Mouse (Mus musculus): ENCODE measurements at regions not wholly inside any gene's neighbourhood (a gene's known extent, or its start where the extent isn't known, plus 50 kb on each side); places are given as distances from the start of the nearest gene placed in this dataset.
"Not testable (repeated sequence)": the region's sequence is repeated elsewhere in the genome, so short reads cannot be mapped to it uniquely, and the experiment has no call there.

DNA sequence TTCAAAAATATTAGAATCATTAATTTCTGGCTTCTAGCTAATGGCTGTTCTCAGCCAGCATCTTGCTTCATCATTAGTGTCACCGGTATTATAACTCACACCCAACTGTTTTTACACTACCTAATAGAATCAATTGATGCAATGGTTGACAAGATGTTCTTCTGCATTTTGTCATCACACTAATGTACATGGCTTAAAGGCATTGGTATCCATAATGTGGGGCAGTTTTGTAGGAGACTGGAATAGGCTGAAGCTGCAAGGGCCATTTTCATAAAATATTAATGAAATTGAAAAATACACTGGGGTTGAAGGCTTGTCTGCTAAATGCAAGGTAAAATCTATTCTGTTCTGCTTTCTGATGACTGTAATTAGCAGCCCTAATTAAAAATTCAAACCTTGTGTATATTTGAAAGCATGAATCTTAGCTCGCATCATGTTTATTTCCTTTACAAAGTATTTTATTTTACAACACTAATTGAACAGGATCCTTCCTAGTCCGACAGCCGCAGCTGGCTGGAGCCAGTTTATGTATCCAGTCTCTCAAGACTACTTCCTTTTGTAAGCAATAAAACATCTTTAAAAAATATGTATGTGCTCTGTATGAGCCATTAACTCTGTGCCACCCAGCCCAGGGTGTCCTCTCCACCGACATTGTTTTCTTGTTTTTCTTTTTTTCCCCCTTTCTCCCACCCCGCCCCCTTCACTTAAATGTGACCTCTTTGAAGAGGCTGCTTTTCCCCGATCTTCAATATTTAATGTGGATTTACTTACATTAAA lies 259.6 kb downstream of the Pou4f1 start:
- DNase-seq (ENCODE audit: low read depth, low spot score), result no peak

DNA sequence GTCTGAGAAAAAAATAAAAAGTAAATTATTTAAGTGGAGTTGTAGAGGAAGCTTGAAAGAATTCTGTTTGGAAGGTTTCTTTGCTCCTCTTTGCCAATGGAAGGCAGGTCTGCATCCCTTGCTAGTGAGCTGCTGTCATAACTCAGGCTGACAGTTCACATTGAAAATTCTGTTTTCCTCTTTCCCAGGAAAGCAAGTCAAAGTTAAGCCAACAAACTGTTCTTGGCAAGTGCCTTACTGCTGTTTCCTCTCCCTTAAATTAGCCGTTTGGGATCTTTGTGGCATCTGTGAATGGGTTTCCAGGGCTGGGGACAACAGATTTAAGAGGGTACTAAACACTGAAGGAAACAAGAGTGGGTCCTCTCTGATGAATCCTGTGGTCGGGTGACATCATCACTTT lies 261.2 kb downstream of the Pou4f1 start:
- DNase-seq (ENCODE audit: low read depth, low spot score), result no peak

GRCm38 (mm10) chr14:104203239-104203986 lies 264.4 kb downstream of the Pou4f1 start:
- no peak for DNase-seq (ENCODE audit: low read depth, low spot score)

DNA sequence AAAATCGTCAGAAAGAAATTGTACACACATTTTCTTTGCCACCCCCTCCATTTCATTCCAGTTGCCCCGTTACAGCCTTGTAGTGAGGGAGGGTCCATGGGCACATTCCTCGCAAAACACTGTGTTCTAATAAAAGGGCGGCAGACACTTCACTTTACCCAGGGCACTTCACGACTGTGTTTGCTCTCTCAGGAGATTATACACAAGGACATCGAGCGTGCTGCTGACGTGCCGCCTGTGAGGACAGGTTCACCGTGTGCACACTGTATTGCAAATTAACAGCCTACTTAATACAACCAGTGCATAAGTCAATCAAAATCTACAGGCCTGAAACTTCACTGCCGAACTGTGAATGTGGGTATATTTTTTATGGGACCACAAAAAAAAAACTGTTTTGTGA lies 274.6 kb downstream of the Pou4f1 start:
- no peak for DNase-seq (ENCODE audit: low read depth, low spot score)

DNA sequence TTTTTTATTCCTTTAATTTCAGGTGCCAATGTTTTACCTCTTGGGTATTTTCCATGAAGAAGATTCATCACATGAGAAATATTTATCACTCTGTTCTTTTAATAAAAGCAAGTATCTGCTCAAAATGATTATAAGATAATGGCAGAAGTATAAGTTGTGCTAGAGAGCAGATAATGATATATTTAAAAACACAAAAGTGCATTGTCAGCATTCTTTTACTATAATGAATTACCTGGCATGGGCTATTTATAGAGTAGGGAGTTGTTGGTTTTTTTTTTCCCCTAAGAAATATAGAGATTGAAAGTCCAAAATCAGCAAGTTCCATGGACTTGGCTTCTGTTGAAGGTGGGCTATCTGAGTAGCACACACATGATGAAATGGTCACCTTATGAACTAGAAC lies 292.7 kb downstream of the Pou4f1 start:
- no peak for DNase-seq (ENCODE audit: low read depth, low spot score)

GRCm38 (mm10) chr14:104146841-104147240 lies 302.6 kb upstream of the Ednrb start:
- DNase-seq (ENCODE audit: low read depth, low spot score), result peak; percentile 9

- DNase-seq (ENCODE audit: low read depth, low spot score), result no peak
Measured at GRCm38 (mm10) chr14:104145395-104145794, 301.2 kb upstream of the Ednrb start.

DNA sequence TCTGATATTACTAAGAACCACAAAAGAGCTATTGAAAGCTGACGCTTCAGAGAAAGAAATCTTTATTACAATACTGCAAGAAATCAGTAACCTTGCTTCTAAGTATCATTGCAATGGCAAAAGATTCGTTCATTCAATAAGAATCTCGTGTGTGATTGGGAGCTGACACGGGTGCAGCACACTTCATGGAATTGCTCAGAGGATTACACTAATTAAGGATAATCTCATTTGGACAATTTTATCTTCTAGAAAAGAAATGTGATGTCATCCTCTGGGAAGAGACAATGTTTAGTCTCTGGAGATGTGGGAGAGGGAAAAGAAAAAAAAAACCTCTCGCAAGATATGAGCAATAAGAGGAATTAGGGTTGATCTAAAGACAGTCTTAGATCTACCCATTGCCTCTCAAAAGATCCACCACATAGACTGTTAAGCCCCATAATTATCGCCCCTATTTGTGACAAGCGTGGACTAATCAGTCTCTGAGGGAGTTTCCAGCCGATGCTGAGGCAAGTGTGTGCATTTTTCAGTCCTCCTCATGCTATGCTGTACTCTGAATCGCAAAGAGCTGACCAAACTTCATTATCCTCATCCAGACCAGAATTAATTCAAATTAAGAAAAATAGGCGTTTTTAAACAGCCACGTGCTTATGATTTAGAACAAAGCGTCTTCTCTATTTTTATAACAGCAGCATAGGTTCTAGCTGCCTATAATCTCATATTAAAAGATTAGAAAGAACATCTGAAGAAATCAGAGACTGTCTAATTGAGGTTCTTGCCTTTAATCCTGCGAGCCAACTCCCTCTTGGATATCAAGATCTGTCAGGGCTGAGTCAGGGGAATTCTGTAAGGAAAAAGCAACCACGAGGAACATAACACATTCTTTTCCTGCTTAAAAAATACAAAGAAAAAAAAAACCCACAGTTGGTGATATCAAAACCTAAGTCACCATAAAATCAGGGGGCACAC lies 271.1 kb upstream of the Ednrb start:
- DNase-seq (ENCODE audit: low read depth, low spot score), result peak; percentile 2

- no peak for DNase-seq (ENCODE audit: low read depth, low spot score)
Measured at GRCm38 (mm10) chr14:104114182-104114581, 270.0 kb upstream of the Ednrb start.

DNA sequence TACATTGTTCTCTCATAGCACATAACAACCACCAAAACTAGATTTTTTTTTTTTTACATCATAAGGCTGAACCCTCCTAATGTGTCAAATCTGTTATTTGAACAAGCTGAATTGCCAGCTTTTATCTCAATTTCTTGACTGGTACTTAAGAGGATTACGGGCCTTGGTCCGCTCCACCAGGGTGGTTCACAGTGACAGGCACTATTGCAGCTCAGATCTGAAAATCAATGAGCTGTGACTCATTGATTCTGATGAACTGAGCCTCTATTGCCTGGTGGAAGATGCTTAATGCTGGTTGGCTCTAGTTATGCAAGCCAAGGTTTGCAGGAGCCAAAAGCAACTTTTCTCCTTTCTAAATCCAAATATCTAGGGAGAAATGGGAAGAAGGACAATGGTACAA lies 269.2 kb upstream of the Ednrb start:
- no peak for DNase-seq (ENCODE audit: low read depth, low spot score)

- DNase-seq (ENCODE audit: low read depth, low spot score), result no peak
Measured at GRCm38 (mm10) chr14:104086381-104086780, 242.2 kb upstream of the Ednrb start.

GRCm38 (mm10) chr14:104064199-104064598 lies 220.0 kb upstream of the Ednrb start:
- DNase-seq (ENCODE audit: low read depth, low spot score), result not testable (repeated sequence)

- DNase-seq (ENCODE audit: low read depth, low spot score), result no peak
Measured at GRCm38 (mm10) chr14:104053697-104054096, 209.5 kb upstream of the Ednrb start.

- peak; percentile 66 for DNase-seq (ENCODE audit: low read depth, low spot score)
Measured at GRCm38 (mm10) chr14:104038628-104039325, 194.6 kb upstream of the Ednrb start.

DNA sequence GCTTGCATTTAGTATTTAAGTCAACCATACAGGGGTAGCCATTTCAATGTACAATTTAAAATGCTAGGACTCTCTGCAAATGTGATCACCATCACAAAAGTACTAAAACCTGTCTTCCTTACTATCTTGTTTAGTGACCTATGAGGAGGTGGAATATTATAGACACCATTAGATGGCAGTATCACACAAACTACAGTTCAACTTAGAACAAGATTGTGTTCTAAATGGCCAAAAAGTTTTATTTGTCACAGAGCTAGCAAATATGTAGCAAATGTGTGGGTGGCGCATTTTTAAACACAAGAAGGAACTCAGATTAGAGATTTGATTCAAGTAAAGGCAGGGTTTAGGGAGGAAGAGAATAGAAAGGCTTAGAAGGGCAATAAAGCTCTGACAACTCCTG lies 189.4 kb upstream of the Ednrb start:
- no peak for DNase-seq (ENCODE audit: low read depth, low spot score)

GRCm38 (mm10) chr14:104030784-104031470 lies 186.7 kb upstream of the Ednrb start:
- no peak for DNase-seq (ENCODE audit: low read depth, low spot score)

- no peak for DNase-seq (ENCODE audit: low read depth, low spot score)
Measured at GRCm38 (mm10) chr14:104029668-104030530, 185.7 kb upstream of the Ednrb start.

GRCm38 (mm10) chr14:104027900-104028285 lies 183.7 kb upstream of the Ednrb start:
- no peak for DNase-seq (ENCODE audit: low read depth, low spot score)

DNA sequence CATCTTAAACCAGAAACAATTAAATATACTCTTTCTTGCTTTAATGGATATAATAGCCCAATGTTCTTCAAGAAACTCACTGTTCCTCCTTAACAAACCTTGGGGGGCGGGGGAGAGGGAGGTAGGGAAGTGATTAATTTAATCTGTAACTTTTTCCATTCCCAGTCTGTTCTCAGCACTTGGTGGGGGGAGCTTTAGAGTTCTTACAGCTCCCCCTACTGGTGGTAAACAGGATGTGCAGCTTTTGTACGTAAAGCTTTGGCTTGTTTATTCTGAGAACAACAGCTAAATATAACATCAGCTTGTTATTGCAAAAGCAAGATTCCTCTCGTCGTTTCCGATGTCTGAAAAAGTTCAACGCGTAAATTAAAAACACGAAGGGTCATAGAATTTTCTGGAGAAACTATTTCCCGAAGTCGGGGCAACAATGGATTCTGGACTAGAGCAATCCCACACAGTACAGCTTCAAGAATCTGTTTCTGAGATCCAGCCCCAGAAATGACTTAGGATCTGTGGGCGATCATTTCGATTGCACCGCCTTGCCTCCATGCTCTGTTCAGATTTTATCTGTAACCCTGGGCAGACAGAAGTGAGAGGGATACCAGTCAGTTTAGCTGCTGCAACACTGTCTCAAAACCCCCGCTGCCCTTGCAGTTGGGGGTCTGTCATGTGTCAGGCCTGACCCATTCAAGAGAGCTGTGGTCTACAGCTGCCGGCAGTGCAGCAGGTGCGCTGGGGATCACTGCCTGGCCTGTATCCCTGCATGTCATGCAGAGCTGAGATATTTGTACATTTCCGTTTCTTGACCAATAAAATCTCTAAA lies 183.1 kb upstream of the Ednrb start:
- DNase-seq (ENCODE audit: low read depth, low spot score), result peak; percentile 38

Data from retina, postnatal 7 days (tissue).